Mouse (Mus musculus) liver, adult 2 months (tissue): ENCODE results near the gene Rpia.

Experiments used
- CTCF ChIP-seq: fragments of 200-500 bp; IDR thresholded peaks from 2 replicates; pipeline ENCODE4 v1.5.1; 2011; ENCODE audit warnings: low read depth, low read length, control low read depth
- POLR2A ChIP-seq: fragments of 200-500 bp; IDR thresholded peaks from 2 replicates; pipeline ENCODE4 v1.6.1; 2011; ENCODE audit warnings: low read length, control low read depth; ENCODE audit not compliant: insufficient read depth; ENCODE audit errors: extremely low read depth

GRCm38 (mm10) chr6:70752351-70752750, 39.7 kb downstream of the Rpia start:
- TF ChIP-seq CTCF, result peak; percentile 66
- TF ChIP-seq POLR2A, result no peak
